Mouse (Mus musculus) inflammation-experienced regulatory T-cells, adult 16 weeks (primary cell): ENCODE results near the gene Them7. TPM values are rescaled to one million over a fixed set of nuclear protein-coding genes. Genes with fewer than 3 reads are reported as not detected.

Experiments used
- polyA plus RNA-seq: library from polyadenylated mRNA; unstranded; fragments of 100-300 nt; shearing (Covaris generic); gene quantifications from one replicate; pipeline ENCODE4 v1.2.1, GENCODE M21; 2017

The Them7 gene
- polyA plus RNA-seq = not detected

GRCm38 (mm10) chr2:105224134-105224986, at the start of gene Them7:
Gene Them7, plus strand, starts transcription at chr2:105224320.

GRCm38 (mm10) chr2:105399085-105399891, 175.2 kb downstream of the Them7 start, which contains the start of gene Rcn1:
Gene Rcn1, minus strand, starts transcription at chr2:105399319.

Other genes starting within 250 kb of the Them7 start
- gene Eif3m, start 207.2 kb upstream of the Them7 start, polyA plus RNA-seq = 300 TPM
- gene Gm11060, start 132.3 kb upstream of the Them7 start, polyA plus RNA-seq = not detected
- not detected for gene Wt1, start 97.8 kb upstream of the Them7 start, polyA plus RNA-seq
- 16.9 TPM for gene Rcn1, start 175.0 kb downstream of the Them7 start, polyA plus RNA-seq